Mouse (Mus musculus) hindbrain, embryonic 11.5 days (tissue): Measurements from ENCODE around the gene Adcy5. TPM values are rescaled to one million over a fixed set of nuclear protein-coding genes. Genes with fewer than 3 reads are reported as not detected.

Source experiments
- ATAC-seq: fragments of 200-750 bp; cut with Nextera tagmentation; 2 replicates; pipeline ENCODE4 v1.8.0; 2017; ENCODE audit warnings: mild to moderate bottlenecking, moderate TSS enrichment, moderate library complexity; ENCODE audit not compliant: low FRiP score
- DNase-seq: peaks from one replicate; pipeline ENCODE4 v3.0.0-alpha.2; 2015; ENCODE audit warnings: low spot score
- H3K27ac ChIP-seq: fragments of 300-500 bp; sonication (generic); 2 replicates; pipeline ENCODE4 v1.5.1; 2014; ENCODE audit warnings: mild to moderate bottlenecking, low read depth, low read length
- H3K27me3 ChIP-seq: fragments of 300-500 bp; sonication (generic); 2 replicates; pipeline ENCODE4 v1.6.1; 2014; ENCODE audit warnings: mild to moderate bottlenecking, low read length, moderate library complexity, mixed read lengths; ENCODE audit not compliant: control insufficient read depth, insufficient read depth
- H3K36me3 ChIP-seq: fragments of 300-500 bp; sonication (generic); 2 replicates; pipeline ENCODE4 v1.6.1; 2014; ENCODE audit warnings: mild to moderate bottlenecking, low read length, moderate library complexity, mixed read lengths; ENCODE audit not compliant: control insufficient read depth, insufficient read depth
- H3K4me1 ChIP-seq: fragments of 300-500 bp; sonication (generic); replicated peaks from 2 replicates; pipeline ENCODE4 v1.6.1; 2014; ENCODE audit warnings: low read length, mixed read lengths; ENCODE audit not compliant: control insufficient read depth, insufficient read depth
- H3K4me2 ChIP-seq: fragments of 300-500 bp; sonication (generic); replicated peaks from 2 replicates; pipeline ENCODE4 v1.6.1; 2014; ENCODE audit warnings: mild to moderate bottlenecking, low read depth, low read length
- H3K4me3 ChIP-seq: fragments of 300-500 bp; sonication (generic); 2 replicates; pipeline ENCODE4 v1.5.1; 2014; ENCODE audit warnings: low read depth, low read length
- H3K9ac ChIP-seq: fragments of 300-500 bp; sonication (generic); 2 replicates; pipeline ENCODE4 v1.6.1; 2014; ENCODE audit warnings: low read depth, low read length
- H3K9me3 ChIP-seq: fragments of 300-500 bp; sonication (generic); 2 replicates; pipeline ENCODE4 v1.6.1; 2016; ENCODE audit warnings: low read length; ENCODE audit not compliant: control insufficient read depth
- WGBS: fragments of 180-500 bp; shearing (Covaris S2); extraction: QIAGEN DNeasy Blood & Tissue Kit; methylation state at CpG from one replicate; pipeline ENCODE4 v1.1.7; 2014; 5-methylcytosine and 5-hydroxymethylcytosine counted together
- polyA plus RNA-seq: library from polyadenylated mRNA; unstranded; fragments of >200 nt; fragmentation: Nextera tagmentation; extraction: Ambion mirVana; gene quantifications from 2 replicates; pipeline ENCODE4 v1.2.1, GENCODE M21; 2014

Gene Adcy5
- polyA plus RNA-seq, result 2.7 and 2.9 TPM in 2 replicates

DNA sequence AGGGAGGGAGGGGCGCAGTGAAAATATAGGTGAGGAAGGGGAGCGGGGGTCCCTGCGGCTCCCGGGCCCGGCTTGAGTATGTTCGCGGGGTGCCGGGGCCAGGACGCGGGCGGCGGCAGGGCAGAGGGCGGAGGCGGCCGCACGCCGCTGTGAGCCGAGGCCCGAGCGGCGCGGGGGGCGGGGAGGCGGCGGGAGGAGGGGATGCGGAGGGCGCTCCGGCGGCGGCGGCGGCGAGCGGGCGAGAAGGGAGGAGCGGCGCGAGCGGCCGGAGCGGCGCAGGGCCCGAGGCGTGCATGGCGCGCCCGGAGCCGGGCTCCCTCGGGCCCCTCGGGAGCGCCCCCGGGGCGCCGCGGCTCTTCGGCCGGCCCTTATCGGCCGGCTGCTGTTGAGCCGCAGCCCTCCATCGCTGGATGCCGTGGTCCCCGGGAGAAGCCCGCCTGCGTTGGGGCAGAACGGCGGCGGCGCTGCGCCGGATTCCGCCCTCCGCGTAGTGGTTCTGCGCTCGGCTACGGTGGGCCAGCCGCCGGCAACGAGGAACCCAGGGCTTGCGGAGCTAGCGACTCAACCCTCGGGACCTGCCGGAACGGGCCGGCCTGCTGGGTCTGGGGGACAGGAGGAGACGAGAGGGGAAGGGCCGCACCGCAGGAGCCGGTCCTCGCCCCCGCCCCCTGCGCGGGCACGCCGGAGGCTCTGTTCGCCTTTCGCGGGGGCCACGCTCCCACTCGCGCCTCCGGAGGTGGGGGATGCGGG lies at the start of gene Adcy5:
TSS of gene Adcy5 (plus strand) at position 237 of the 750 bp plus-strand sequence.
- Histone ChIP-seq H3K27ac (peak within 1 kb of the TSS; percentile 78), H3K4me3 (peak within 1 kb of the TSS; percentile 79), H3K27me3 (peaks cover 37% of the 10 kb centered on the region), H3K9me3 (no peaks in the 10 kb centered on the region), H3K36me3 (no peaks in the 10 kb centered on the region; the same call in 1 of the 2 replicates), H3K4me1 (peaks cover 3% of the 10 kb centered on the region), H3K4me2 (peak within 1 kb of the TSS; percentile 99), H3K9ac (peak within 1 kb of the TSS; percentile 86)
- under 1% methylated on average over 70 of the region's 104 CpGs for WGBS
- ATAC-seq (peak; percentile 76), DNase-seq (peak; percentile 75)

DNA sequence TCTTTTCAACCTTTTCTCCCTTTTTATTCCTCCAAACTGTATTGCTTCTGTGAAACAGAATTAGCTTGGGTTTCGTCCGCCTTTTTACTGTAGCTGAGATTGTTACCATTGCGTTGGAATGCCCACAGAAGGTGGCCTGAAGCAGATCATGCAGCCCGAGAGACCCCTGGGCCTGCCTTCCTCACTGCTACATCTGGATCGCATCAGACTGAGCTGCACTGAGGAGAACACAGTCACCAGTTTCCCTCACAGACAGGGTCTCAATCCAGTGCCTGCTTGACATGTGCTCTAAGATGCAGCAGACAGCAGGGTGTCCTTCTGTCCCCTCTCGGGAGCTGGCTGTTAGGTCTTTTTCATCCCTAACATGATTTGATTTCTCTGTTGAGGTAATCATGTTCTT lies 46.7 kb upstream of the Adcy5 start:
- H3K9ac ChIP-seq, result no peak overlapping the region
- 63% methylated on average over 6 of the region's 6 CpGs for WGBS
- ATAC-seq (no peak), DNase-seq (no peak)
- H3K9me3 ChIP-seq, result no peaks in the 10 kb centered on the region
- peaks cover 3% of the 10 kb centered on the region; the same call in 1 of the 2 replicates for H3K4me1 ChIP-seq
- no peaks in the 10 kb centered on the region for H3K27me3 ChIP-seq
- no peak overlapping the region for H3K4me2 ChIP-seq
- 0 out of 2 replicates have a peak, but pooled peaks cover 2% of the 10 kb centered on the region for H3K36me3 ChIP-seq
- no peak overlapping the region for H3K27ac ChIP-seq
- no peak overlapping the region for H3K4me3 ChIP-seq

DNA sequence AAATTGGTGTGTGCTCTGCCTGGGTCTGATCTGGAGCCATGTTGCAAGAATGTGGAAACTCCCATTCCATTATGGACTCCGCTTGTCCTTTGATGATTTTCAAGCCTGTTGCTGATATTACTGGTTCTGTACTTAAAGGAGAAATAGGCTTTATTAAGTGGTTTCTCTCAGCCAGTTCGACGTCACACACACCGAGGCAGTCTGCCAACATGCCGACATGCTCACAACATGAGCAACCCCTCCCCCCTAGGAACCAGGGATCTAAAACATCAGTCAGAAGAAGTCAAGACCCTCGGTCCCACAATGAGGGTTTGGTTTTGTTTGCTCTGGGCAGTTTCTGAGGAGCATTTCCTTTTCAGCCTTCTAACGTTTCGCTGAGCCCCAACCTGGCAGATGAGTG lies 45.5 kb upstream of the Adcy5 start:
- no peaks in the 10 kb centered on the region for H3K9me3 ChIP-seq
- no peak overlapping the region for H3K4me3 ChIP-seq
- DNase-seq (peak; percentile 18), ATAC-seq (no peak)
- H3K36me3 ChIP-seq, result 0 out of 2 replicates have a peak, but pooled peaks cover 2% of the 10 kb centered on the region
- peaks cover 3% of the 10 kb centered on the region; the same call in 1 of the 2 replicates for H3K4me1 ChIP-seq
- 58% methylated on average over 8 of the region's 8 CpGs for WGBS
- H3K27ac ChIP-seq, result no peak overlapping the region
- H3K9ac ChIP-seq, result no peak overlapping the region
- H3K27me3 ChIP-seq, result no peaks in the 10 kb centered on the region
- H3K4me2 ChIP-seq, result no peak overlapping the region

DNA sequence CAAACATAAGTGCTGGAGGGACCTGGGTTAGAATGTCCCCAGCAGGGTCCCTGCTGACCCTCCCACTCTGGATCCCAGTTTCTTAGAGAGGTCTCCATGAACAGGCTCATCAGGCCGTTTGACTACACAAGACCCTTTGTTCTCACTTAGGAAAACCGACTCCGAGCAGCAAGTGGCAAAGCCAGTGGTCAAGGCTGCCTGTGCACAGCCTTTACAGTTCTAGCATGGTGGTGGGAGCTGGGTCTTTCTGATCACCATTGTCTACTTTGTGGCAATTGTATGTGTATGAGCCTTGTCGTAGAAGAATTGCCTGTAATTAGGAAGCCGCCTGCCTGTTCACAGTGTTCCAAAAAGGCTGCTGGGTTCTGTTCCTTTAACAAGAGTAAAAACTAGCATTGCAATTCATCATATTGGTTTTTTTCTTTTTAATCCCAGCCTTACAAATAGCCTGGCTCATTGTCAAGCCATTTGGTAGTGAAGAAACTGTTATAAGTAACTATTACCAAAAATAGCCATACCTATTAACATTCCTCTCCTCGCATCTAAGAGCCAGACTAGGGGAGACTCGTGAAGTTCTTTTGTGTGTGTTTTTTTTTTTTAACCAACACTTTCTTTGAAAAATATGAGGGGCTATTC lies 44.9 kb upstream of the Adcy5 start:
- Histone ChIP-seq H3K9me3 (no peaks in the 10 kb centered on the region), H3K27ac (no peak overlapping the region), H3K4me1 (peaks cover 3% of the 10 kb centered on the region; the same call in 1 of the 2 replicates), H3K27me3 (no peaks in the 10 kb centered on the region), H3K36me3 (0 out of 2 replicates have a peak, but pooled peaks cover 2% of the 10 kb centered on the region), H3K9ac (no peak overlapping the region), H3K4me3 (no peak overlapping the region), H3K4me2 (no peak overlapping the region)
- DNase-seq (peak; percentile 26), ATAC-seq (no peak)
- 46% methylated on average over 7 of the region's 7 CpGs for WGBS

DNA sequence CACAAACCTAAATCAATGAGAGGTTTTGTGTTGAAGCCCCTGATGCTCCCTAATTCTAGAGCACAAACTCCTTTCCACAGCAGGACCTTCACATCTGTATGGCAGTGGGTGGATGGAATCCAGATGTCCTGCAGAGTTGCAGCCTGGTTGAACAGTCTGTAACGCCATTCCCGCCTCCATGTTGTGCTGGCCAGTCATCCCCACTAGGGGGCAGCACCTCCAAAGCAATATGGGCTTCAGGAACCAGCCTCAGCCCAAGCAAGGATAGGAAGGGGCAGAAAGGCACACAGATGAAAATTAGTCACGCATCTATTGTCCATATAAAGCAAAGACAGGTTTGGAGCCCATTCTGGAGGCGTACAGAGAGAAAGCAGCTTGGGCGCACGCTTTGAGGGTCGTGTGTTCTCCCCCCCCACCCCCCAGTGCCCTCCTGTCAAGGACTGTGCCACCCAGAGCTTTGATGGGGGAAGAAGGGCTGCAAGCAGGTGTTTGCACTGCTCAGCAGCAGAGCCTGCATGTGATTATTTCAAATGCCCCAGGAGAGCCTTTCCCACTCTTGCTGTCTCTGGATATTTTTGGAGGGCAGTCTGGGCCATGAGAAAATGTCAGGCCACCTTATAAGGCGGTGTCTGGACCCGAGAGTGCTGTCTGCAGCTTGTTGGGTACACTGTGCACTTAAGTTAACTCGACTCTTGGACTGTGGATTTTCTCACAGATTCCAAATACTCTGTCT lies 44.1 kb upstream of the Adcy5 start:
- Histone ChIP-seq H3K9me3 (no peaks in the 10 kb centered on the region), H3K27me3 (no peaks in the 10 kb centered on the region), H3K9ac (no peak overlapping the region), H3K27ac (0 out of 2 replicates have a peak overlapping the region, but pooled peaks have one; percentile 4), H3K4me1 (peaks cover 3% of the 10 kb centered on the region; the same call in 1 of the 2 replicates), H3K4me3 (no peak overlapping the region), H3K4me2 (peak overlapping the region; percentile 26; the same call in 1 of the 2 replicates), H3K36me3 (0 out of 2 replicates have a peak, but pooled peaks cover 2% of the 10 kb centered on the region)
- DNase-seq (peak; percentile 97), ATAC-seq (peak; percentile 89)
- 26% methylated on average over 10 of the region's 10 CpGs for WGBS

GRCm38 (mm10) chr16:35111143-35111620 lies 43.5 kb upstream of the Adcy5 start:
- Histone ChIP-seq H3K27ac (no peak overlapping the region), H3K4me3 (no peak overlapping the region), H3K4me2 (no peak overlapping the region), H3K9me3 (no peaks in the 10 kb centered on the region), H3K27me3 (no peaks in the 10 kb centered on the region), H3K36me3 (0 out of 2 replicates have a peak, but pooled peaks cover 2% of the 10 kb centered on the region), H3K9ac (no peak overlapping the region), H3K4me1 (peaks cover 3% of the 10 kb centered on the region; the same call in 1 of the 2 replicates)
- WGBS, result 69% methylated on average over 8 of the region's 8 CpGs
- peak; percentile 48 for ATAC-seq
- DNase-seq, result peak; percentile 54

GRCm38 (mm10) chr16:35113496-35113895 lies 41.2 kb upstream of the Adcy5 start:
- H3K4me2 ChIP-seq, result no peak overlapping the region
- H3K4me1 ChIP-seq, result peaks cover 3% of the 10 kb centered on the region; the same call in 1 of the 2 replicates
- WGBS, result 90% methylated on average over 5 of the region's 5 CpGs
- no peaks in the 10 kb centered on the region for H3K9me3 ChIP-seq
- DNase-seq (no peak), ATAC-seq (no peak)
- H3K27ac ChIP-seq, result no peak overlapping the region
- H3K27me3 ChIP-seq, result no peaks in the 10 kb centered on the region
- no peak overlapping the region for H3K4me3 ChIP-seq
- H3K9ac ChIP-seq, result no peak overlapping the region
- no peaks in the 10 kb centered on the region for H3K36me3 ChIP-seq

GRCm38 (mm10) chr16:35116328-35116956 lies 38.2 kb upstream of the Adcy5 start:
- Histone ChIP-seq H3K9me3 (no peaks in the 10 kb centered on the region), H3K36me3 (no peaks in the 10 kb centered on the region), H3K27me3 (no peaks in the 10 kb centered on the region), H3K4me2 (no peak overlapping the region), H3K27ac (no peak overlapping the region), H3K9ac (no peak overlapping the region), H3K4me1 (no peaks in the 10 kb centered on the region), H3K4me3 (no peak overlapping the region)
- ATAC-seq, result no peak
- WGBS, result 87% methylated on average over 7 of the region's 7 CpGs
- DNase-seq, result no peak
